Mouse (Mus musculus) G1E (cell line): ENCODE measurements around the gene Srrm2.

ENCODE experiments used
- CTCF ChIP-seq: IDR thresholded peaks from 2 replicates; pipeline ENCODE4 v1.5.1; 2012; ENCODE audit warnings: low read depth, low read length, inconsistent platforms, mixed read lengths
- GATA1 ChIP-seq: IDR thresholded peaks from 2 replicates; pipeline ENCODE4 v1.6.1; 2012; ENCODE audit warnings: borderline replicate concordance, low read length, inconsistent platforms, mixed read lengths

DNA sequence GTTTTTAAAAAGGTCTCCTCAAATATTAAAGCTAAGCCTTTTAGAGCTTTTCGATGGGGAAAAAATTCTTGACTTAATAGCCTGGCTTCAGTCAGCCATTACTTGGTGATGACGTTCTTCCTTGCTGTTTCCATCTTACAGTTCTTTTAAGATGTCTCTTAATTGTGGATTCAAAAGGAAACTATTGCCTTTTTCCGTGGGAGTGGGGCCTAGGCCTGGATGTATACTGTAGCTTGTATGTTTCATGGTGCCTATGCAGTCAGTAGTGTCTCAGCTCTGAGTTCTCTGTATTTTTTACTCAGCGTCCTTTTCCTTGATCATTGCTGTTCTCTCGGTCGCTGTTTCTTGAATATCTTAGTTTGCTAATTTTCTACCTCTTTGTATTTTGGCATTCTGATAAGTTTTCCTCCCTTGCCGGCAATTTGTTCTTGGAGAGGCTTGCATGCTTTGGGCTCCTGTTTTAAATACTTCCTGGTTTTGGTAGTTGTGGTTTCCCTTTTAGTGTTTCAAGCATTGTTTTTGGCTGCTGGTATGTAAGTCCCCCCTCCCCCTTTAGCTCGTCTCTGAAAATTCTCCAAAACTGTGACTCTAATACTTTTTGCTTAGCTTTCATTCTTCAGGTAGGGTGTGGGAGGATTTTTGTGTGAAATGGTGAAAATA, 14.2 kb downstream of the Srrm2 start:
- TF ChIP-seq GATA1 (no peak), CTCF (no peak)
